Mouse (Mus musculus): Measurements from ENCODE around the gene Kifc1.

Kifc1 gene

DNA sequence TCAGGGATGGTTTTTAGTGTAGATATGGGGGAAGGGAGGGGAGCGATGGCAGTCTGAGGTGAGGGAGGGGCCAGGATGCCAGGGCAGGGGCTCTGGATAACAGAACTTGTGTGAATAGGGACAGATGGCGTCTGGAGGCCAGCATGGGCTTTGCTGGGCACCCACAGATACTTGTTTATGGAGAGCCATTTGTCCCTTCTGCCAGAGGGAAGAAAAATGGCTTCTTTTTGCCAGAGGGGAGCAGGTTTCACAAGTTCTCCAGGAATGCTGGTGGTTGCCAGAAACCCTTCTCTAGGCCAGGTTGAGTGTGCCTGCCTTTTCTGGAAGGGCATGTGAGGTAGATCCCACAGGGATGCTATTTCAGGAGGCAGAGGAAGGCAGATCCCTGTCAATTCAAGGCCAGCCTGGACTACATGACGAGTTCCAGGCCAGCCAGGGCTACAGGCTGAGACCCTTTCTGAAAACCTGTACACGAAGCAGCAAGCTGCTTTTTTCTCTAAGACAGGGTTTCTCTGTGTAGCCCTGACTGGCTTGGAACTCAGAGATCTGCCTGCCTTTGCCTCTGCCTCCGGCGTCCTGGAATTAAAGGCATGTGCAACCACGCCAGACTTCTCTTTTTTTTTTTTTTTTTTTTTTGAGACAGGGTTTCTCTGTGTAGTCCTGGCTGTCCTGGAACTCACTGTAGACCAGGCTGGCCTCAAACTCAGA lies 10.0 kb upstream of the Kifc1 start:
- CTCF ChIA-PET = interaction anchor here in 3 of 4 experiments (0.6 to 3.7 kb wide), 4 partner anchors 10 to 506 kb away, joined by 3 to 12 read pairs (median 4); partner anchors contain the start of genes Tapbp (in 1 of the 3) and Zbtb22 (in 1 of the 3)

DNA sequence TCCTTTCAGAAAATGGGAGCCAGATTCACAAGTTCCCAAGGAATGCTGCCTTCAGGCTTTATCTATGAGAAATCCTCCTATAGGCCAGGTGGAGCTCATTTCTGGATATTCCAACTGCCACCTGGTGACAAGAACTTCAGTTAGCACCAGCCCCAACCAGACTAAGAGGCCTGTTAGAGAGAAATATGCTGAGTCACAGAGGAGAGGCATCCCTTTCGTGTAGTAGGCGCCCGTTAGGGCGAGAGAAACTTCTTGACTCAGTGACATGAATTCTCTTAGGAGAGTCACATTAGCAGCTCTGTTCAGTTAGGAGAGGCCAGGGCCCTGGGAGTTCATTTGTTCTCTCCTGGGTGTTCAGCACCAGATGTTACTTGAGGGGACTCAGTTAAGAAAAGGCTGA lies 9.2 kb upstream of the Kifc1 start:
- ChIA-PET CTCF (interaction anchor here in 3 of 4 experiments (0.7 to 3.7 kb wide), 7 partner anchors 11 to 31 kb away, joined by 3 to 29 read pairs (median 3); partner anchors contain the start of genes Tapbp (in 2 of the 3) and Zbtb22 (in 2 of the 3)), POLR2A (interaction anchor here in 3 of 4 experiments (0.6 to 11.0 kb wide), 16 partner anchors 7 to 81 kb away, joined by 3 to 258 read pairs (median 6); partner anchors contain the start of genes Daxx (in 3 of the 3), Tapbp (in 2 of the 3), Zbtb22 (in 2 of the 3) and B3galt4 (in 1 of the 3))

More for the DNA sequence above, 10.0 kb upstream of the Kifc1 start:
- POLR2A ChIA-PET = interaction anchor here (0.7 to 11.0 kb wide), 17 partner anchors 7 to 128 kb away, joined by 3 to 258 read pairs (median 3); partner anchors contain the start of genes Daxx (in 3 of the 4), Tapbp (in 3 of the 4), Zbtb22 (in 3 of the 4) and H2-Ke6 (in 1 of the 4)

DNA sequence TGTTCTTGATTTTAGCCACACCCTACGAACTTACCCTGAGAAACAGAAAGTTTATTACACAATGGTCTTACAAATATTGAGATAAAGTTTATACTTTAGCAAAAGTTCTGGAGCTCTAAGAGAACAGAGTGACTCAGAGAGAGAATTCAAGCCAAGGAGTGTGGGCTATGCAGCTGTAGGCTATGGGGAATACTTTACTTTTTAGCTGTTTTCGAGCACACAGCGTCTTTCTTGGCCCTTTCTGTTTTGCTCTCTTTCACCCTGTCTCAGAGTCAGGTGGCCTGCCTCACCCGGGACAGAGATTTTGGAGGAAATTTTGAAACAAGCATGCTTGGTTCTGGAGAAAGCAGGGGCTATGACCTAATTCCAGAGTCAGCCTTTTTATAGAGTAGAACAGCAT lies 7.7 kb upstream of the Kifc1 start:
- CTCF ChIA-PET = interaction anchor here in 3 of 4 experiments (0.6 to 3.7 kb wide), 11 partner anchors 11 to 86 kb away, joined by 3 to 29 read pairs (median 9); partner anchors contain the start of genes Tapbp (in 2 of the 3), Zbtb22 (in 2 of the 3), B3galt4 (in 1 of the 3) and Daxx (in 1 of the 3)
- POLR2A ChIA-PET = interaction anchor here (0.6 to 11.0 kb wide), 16 partner anchors 10 to 73 kb away, joined by 3 to 258 read pairs (median 5); partner anchors contain the start of genes Tapbp (in 4 of the 4), Zbtb22 (in 4 of the 4), Daxx (in 3 of the 4) and B3galt4 (in 1 of the 4)

DNA sequence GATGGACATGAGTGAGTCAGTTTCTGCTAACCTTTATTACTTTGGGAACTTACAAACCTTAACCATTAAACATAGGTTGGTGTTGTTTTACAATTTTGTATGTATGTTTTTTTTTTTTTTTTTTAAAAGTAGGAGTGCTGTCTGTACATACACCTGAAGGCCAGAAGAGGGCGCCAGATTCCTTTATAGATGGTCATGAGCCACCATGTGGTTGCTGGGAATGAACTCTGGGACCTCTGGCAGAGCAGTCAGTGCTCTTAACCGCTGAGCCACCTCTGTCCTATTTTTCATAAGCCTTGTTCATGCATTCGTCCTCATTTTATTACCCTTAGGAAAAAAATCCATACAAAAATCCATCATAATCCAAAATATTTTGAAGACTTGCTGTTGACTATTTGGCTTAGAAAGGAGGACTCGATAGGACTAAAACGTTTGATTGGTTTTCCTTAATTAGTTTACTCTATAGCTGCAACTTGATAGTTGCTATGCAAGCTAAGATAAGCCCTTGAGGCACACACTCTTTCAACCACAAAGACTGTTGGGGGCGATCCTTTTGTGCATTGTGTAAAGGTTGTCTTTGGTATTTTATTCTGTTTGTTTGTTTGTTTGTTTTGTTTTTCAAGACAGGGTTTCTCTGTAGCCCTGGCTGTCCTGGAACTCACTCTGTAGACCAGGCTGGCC lies 6.8 kb upstream of the Kifc1 start:
- ChIA-PET POLR2A (interaction anchor here (0.6 to 11.0 kb wide), 15 partner anchors 9 to 54 kb away, joined by 3 to 258 read pairs (median 4); partner anchors contain the start of genes Daxx (in 2 of the 4), Tapbp (in 2 of the 4), Zbtb22 (in 2 of the 4) and B3galt4 (in 1 of the 4)), CTCF (interaction anchor here in 3 of 4 experiments (0.7 to 3.7 kb wide), 13 partner anchors 12 to 72 kb away, joined by 3 to 29 read pairs (median 9); partner anchors contain the start of genes Tapbp (in 2 of the 3), Zbtb22 (in 2 of the 3), Cd320 (in 1 of the 3) and Daxx (in 1 of the 3))

DNA sequence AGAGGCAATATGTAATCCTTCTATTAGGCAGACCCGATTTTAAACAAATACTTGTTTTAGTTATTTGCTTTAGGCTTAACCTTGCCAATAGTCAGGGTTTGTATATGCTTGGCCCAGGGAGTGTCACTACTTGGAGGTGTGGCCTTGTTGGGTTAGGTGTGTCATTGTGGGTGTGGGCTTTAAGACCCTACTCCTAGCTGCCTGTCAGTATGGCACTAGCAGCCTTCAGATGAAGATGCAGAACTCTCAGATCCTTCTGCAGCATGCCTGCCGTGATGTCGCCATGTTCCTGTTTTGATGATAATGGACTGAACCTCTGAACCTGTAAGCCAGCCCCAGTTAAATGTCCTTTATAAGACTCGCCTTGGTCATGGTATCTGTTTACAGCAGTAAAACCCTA lies 2.5 kb upstream of the Kifc1 start:
- POLR2A ChIA-PET = interaction anchor here (0.7 to 11.0 kb wide), 55 partner anchors 9 to 229 kb away, joined by 3 to 258 read pairs (median 4); partner anchors contain the start of genes Daxx (in 4 of the 4), B3galt4 (in 3 of the 4), Tapbp (in 3 of the 4) and Zbtb22 (in 3 of the 4)
- CTCF ChIA-PET = interaction anchor here (0.6 to 4.7 kb wide), 19 partner anchors 10 to 891 kb away, joined by 3 to 31 read pairs (median 6); partner anchors contain the start of genes Daxx (in 2 of the 4), Tapbp (in 2 of the 4), Zbtb22 (in 2 of the 4) and B3galt4 (in 1 of the 4)

DNA sequence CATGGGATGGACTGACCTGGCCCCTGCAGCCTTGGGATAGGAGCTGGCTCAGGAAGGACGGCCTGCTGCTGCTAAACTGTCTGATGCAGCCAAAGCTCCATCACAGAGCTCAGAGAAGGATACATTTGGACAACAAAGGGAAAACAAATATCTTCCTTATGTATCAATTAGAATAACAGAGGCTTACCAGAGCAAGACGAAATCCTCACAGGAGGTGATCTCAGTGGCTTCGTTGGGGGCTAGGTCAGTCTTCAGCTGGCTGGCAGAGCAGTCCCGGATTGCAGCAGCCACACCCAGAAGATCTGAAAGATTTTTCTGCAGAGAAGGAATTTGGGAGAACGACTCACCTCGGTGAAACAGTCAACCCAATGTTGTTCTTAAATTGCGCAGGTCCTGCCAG lies 2.0 kb upstream of the Kifc1 start:
- CTCF ChIA-PET = interaction anchor here (0.6 to 4.7 kb wide), 24 partner anchors 10 to 1084 kb away, joined by 3 to 31 read pairs (median 6); partner anchors contain the start of genes Daxx (in 2 of the 4), Tapbp (in 2 of the 4), Zbtb22 (in 2 of the 4) and B3galt4 (in 1 of the 4)

DNA sequence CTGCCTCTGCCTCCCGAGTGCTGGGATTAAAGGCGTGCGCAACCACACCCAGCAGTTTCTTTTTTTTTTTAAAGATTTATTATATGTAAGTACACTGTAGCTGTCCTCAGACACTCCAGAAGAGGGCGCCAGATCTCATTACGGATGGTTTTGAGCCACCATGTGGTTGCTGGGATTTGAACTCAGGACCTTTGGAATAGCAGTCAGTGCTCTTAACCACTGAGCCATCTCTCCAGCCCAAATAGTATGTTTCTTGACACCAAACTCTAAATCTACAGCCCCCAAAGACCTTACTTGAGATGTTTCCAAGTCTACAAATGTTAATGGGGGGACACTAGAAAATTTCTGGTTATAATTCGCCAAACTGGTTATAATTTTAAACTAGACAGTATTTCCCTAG lies 1.4 kb upstream of the Kifc1 start:
- ChIA-PET CTCF (interaction anchor here (0.6 to 4.7 kb wide), 24 partner anchors 11 to 1083 kb away, joined by 3 to 31 read pairs (median 6); partner anchors contain the start of genes Daxx (in 2 of the 4), Tapbp (in 2 of the 4), Zbtb22 (in 2 of the 4) and Cd320 (in 1 of the 4)), POLR2A (interaction anchor here (0.5 to 11.0 kb wide), 54 partner anchors 8 to 711 kb away, joined by 3 to 258 read pairs (median 4); partner anchors contain the start of genes B3galt4 (in 3 of the 4), Daxx (in 3 of the 4), Ndufa7 (in 3 of the 4) and Rps28 (in 3 of the 4))

More for the DNA sequence above, 2.0 kb upstream of the Kifc1 start:
- POLR2A ChIA-PET = interaction anchor here (0.5 to 11.0 kb wide), 62 partner anchors 8 to 229 kb away, joined by 3 to 258 read pairs (median 4); partner anchors contain the start of genes Daxx (in 4 of the 4), B3galt4 (in 3 of the 4), Ndufa7 (in 3 of the 4) and Rps28 (in 3 of the 4)

DNA sequence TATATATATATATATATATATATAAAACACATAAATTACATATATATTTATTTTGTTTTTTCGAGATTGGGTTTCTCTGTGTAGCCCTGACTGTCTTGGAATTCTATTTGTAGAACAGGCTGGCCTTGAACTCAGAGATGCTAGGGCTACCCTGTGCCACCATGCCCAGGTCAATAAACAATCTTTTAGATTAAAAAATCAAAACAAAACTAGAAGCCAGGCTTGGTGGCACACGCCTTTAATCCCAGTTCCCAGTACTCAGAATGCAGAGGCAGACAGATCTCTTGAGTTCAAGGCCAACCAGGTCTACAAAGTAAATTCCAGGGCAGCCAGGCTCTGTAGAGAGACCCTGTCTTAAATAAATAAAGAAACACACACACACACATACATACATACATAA lies 896 bp upstream of the Kifc1 start:
- POLR2A ChIA-PET = interaction anchor here in 3 of 4 experiments (0.7 to 6.2 kb wide), 18 partner anchors 9 to 711 kb away, joined by 3 to 117 read pairs (median 6); partner anchors contain the start of genes Daxx (in 2 of the 3), Ndufa7 (in 2 of the 3), Rab11b (in 2 of the 3) and Rps18 (in 2 of the 3)
- CTCF ChIA-PET = interaction anchor here (0.7 to 4.7 kb wide), 11 partner anchors 12 to 131 kb away, joined by 4 to 31 read pairs (median 9); partner anchors contain the start of genes Tapbp (in 2 of the 4), Zbtb22 (in 2 of the 4), Rab11b (in 1 of the 4) and Vps52 (in 1 of the 4)

DNA sequence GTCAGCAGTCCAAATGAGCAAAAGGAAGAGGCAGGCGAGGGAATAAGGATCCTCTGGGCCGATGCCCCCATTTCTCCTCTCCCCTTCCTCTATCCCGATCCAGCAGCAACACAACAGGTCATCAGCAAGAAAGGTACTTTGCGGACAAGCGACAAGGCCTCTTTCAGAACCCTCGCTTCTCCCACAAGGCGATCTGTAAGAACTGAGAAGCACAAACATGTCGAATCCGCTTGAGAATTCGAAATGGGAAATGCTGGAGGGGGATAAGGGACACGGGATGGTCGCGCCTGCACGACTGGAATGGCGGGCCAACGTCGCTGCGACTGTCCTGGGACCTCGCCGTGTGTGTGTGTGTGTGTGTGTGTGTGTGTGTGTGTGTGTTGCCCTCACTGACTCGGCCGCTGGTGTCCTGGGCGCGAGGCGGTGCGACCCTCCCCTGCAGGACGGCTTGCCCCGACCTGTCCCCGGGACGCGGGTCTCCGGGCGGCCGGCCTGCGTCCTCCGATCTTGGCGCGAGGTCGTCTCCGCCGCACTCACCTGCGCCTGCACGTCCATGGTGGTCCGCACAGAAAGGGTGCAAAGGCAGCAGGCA lies 424 bp downstream of the Kifc1 start:
- POLR2A ChIA-PET = interaction anchor here in 2 of 4 experiments (0.5 to 5.4 kb wide), 14 partner anchors 8 to 292 kb away, joined by 3 to 117 read pairs (median 6); partner anchors contain the start of genes Ndufa7 (in 2 of the 2), Rps28 (in 2 of the 2), B3galt4 (in 1 of the 2) and Daxx (in 1 of the 2)
- CTCF ChIA-PET = interaction anchor here in 2 of 4 experiments (0.6 to 3.4 kb wide), 7 partner anchors 13 to 129 kb away, joined by 3 to 24 read pairs (median 4); partner anchors contain the start of genes Daxx (in 1 of the 2), Rab11b (in 1 of the 2), Tapbp (in 1 of the 2) and Zbtb22 (in 1 of the 2)

DNA sequence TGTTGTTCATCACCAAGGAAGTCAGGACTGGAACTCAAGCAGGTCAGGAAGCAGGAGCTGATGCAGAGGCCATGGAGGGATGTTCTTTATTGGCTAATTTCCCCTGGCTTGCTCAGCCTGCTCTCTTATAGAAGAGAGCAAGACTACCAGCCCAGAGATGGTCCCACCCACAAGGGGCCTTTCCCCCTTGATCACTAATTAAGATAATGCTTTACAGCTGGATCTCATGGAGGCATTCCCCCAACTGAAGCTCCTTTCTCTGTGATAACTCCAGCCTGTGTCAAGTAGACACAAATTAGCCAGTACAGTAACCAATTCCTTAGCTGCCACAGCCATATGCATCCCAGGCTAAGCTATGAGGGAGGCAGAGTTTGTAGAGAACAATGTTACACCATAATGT lies 2.2 kb downstream of the Kifc1 start:
- CTCF ChIA-PET = interaction anchor here in 3 of 4 experiments (0.6 to 1.4 kb wide), 4 partner anchors 35 to 71 kb away, joined by 3 to 6 read pairs (median 4); no protein-coding TSS in a partner anchor

DNA sequence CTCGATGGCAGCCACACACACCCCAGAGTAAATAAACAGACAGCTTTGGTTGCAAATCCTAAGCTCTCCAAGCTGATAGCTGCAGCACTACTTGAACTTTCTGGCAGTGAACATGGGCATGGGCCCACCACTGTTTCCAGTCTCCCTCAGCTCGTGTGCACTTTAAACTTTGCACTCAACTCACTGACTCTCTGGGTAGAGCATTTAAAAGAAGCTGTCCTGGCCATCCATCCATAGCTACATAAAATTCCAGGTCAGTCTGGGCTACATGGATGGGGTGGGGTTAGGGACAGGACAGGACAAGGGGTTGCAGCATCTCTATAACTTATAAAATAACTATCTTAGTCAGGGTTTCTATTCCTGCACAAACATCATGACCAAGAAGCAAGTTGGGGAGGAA lies 2.7 kb downstream of the Kifc1 start:
- ChIA-PET POLR2A (interaction anchor here in 3 of 4 experiments (0.6 to 2.8 kb wide), 19 partner anchors 9 to 433 kb away, joined by 3 to 14 read pairs (median 4); partner anchors contain the start of genes Ndufa7 (in 2 of the 3), Rps28 (in 2 of the 3), Cd320 (in 1 of the 3) and Daxx (in 1 of the 3)), CTCF (interaction anchor here (0.6 to 1.4 kb wide), 5 partner anchors 36 to 335 kb away, joined by 3 to 6 read pairs (median 4); no protein-coding TSS in a partner anchor)

More for the DNA sequence above, 2.2 kb downstream of the Kifc1 start:
- POLR2A ChIA-PET = interaction anchor here in 3 of 4 experiments (0.6 to 2.8 kb wide), 20 partner anchors 9 to 432 kb away, joined by 3 to 14 read pairs (median 4); partner anchors contain the start of genes Ndufa7 (in 2 of the 3), Rps28 (in 2 of the 3), Cd320 (in 1 of the 3) and Daxx (in 1 of the 3)

DNA sequence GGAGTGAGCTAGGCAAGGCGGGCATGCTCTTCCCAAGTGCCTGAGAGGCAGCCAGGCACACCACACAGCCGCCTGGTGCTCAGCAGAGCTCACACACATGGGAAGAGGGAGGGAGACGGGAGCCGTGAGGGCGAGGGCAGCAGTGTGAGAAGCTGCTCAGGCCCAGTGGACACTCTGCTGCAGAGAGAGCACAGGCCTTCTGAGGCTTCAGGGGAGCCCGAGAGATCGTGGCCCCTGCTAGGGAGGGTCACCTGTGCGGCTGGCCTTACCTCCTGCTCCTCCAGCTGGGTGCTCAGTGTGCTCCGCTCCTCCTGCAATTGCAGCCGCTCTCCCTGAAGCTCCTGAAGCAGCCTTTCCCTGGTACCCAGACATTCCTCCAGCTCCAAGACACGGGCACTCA lies 6.1 kb downstream of the Kifc1 start:
- ChIA-PET CTCF (interaction anchor here in 1 of 4 experiments (1.4 kb wide), 1 partner anchor 41 kb away, joined by 4 read pairs; no protein-coding TSS in a partner anchor), POLR2A (interaction anchor here in 2 of 4 experiments (0.6 to 1.0 kb wide), 2 partner anchors 8 to 285 kb away, joined by 3 read pairs; no protein-coding TSS in a partner anchor)

DNA sequence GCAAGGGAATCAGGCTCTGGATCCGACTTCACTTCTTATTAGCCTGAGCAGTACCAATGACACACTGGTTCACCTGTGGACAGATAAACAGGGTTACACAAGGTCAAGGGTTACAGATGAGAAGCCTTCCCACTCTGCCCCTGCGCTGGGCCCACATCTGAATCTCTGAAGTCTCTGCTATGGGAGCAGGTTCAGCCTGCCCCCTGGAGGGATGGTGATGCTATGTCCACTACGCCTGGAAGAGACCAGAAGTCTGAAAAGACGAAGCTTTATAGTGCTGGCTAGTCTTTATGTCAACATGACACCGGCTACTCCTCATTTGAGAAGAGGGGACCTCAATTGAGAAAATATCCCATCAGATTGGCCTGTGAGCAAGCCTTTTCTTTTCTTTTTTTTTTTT lies 14.7 kb downstream of the Kifc1 start:
- POLR2A ChIA-PET = interaction anchor here (0.6 to 2.1 kb wide), 7 partner anchors 10 to 115 kb away, joined by 3 to 7 read pairs (median 3); partner anchors contain the start of gene Rab11b (in 1 of the 4)
- CTCF ChIA-PET = interaction anchor here in 2 of 4 experiments (0.6 to 1.4 kb wide), 4 partner anchors 10 to 53 kb away, joined by 3 to 11 read pairs (median 4); no protein-coding TSS in a partner anchor

DNA sequence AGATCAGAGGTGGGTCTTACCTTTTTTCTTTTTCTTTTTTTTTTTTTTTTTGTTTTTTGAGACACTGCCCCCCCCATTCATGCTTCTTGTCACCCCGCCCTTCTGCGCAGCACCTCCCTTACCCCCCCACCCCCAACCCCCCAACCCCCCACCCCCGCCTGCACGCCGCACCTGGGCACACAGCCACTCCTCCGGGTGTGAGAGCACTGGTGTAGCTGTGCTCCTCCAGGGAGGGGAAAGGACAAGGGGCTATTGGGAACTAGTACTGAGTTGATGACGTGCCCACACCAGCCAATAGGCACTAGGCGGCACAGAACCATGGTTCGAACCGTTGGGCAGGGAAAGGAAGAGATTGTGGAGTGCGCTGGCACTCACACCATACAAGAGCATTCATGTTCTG lies 16.1 kb downstream of the Kifc1 start:
- CTCF ChIA-PET = interaction anchor here in 2 of 4 experiments (0.6 to 1.9 kb wide), 2 partner anchors 9 kb away, joined by 3 to 10 read pairs; no protein-coding TSS in a partner anchor
- POLR2A ChIA-PET = interaction anchor here in 3 of 4 experiments (0.6 to 1.7 kb wide), 11 partner anchors 9 to 114 kb away, joined by 3 to 8 read pairs (median 4); partner anchors contain the start of genes Ndufa7 (in 1 of the 3), Rab11b (in 1 of the 3), Rps18 (in 1 of the 3) and Rps28 (in 1 of the 3)

DNA sequence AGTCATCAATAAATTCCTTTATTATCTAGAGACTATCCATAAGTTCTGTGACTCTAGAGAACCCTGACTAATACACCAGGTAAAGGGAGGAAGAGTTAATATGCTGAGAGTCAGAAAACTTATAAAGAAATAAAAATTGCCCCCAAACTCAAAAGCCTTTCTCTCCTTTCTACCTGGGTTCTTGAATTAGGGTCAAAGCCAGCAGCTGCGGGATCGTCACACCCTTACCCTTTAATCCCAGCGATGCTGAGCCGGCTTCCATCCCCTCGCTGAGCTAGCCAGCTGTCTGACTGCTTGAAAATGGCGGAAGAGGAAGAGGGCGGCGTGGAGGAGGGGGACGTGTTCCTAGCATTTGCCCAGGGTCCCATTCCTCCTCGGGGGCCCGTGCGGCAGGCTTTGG lies 16.9 kb downstream of the Kifc1 start, which contains the start of gene Gm7029:
Gene Gm7029, plus strand, starts transcription at position 301 of the 400 bp plus-strand sequence.
- CTCF ChIA-PET = interaction anchor here in 1 of 4 experiments (1.9 kb wide), 1 partner anchor 9 kb away, joined by 10 read pairs; no protein-coding TSS in a partner anchor

More for the DNA sequence above, 16.9 kb downstream of the Kifc1 start, which contains the start of gene Gm7029:
- POLR2A ChIA-PET = interaction anchor here in 2 of 4 experiments (1.1 to 1.7 kb wide), 2 partner anchors 8 to 55 kb away, joined by 4 to 5 read pairs; no protein-coding TSS in a partner anchor
